Mouse (Mus musculus) embryonic facial prominence, embryonic 10.5 days (tissue): ENCODE measurements around the gene Ncl. TPM values are rescaled to one million over a fixed set of nuclear protein-coding genes. Genes with fewer than 3 reads are reported as not detected.

Experiments
- DNase-seq: peaks from one replicate; pipeline ENCODE4 v3.0.0-alpha.2; 2017; ENCODE audit warnings: low spot score
- H3K27ac ChIP-seq: fragments of 300-500 bp; sonication (generic); replicated peaks from 2 replicates; pipeline ENCODE4 v1.5.1; 2016; ENCODE audit warnings: mild to moderate bottlenecking
- H3K27me3 ChIP-seq: fragments of 300-500 bp; sonication (generic); replicated peaks from 2 replicates; pipeline ENCODE4 v1.6.1; 2016; ENCODE audit warnings: low read depth, mild to moderate bottlenecking; ENCODE audit not compliant: poor library complexity, severe bottlenecking
- H3K36me3 ChIP-seq: fragments of 300-500 bp; sonication (generic); replicated peaks from 2 replicates; pipeline ENCODE4 v1.6.1; 2016; ENCODE audit warnings: mild to moderate bottlenecking, moderate library complexity
- H3K4me1 ChIP-seq: fragments of 300-500 bp; sonication (generic); 2 replicates; pipeline ENCODE4 v1.6.1; 2016
- H3K4me3 ChIP-seq: fragments of 300-500 bp; sonication (generic); 2 replicates; pipeline ENCODE4 v1.5.1; 2016; ENCODE audit warnings: mild to moderate bottlenecking, moderate library complexity
- H3K9me3 ChIP-seq: fragments of 300-500 bp; sonication (generic); 2 replicates; pipeline ENCODE4 v1.6.1; 2016; ENCODE audit warnings: mild to moderate bottlenecking
- WGBS: fragments of 180-500 bp; shearing (Covaris S2); methylation state at CpG from one replicate; pipeline ENCODE4 v1.1.7; 2016; 5-methylcytosine and 5-hydroxymethylcytosine counted together
- polyA plus RNA-seq: library from polyadenylated mRNA; unstranded; fragments of >200 nt; fragmentation: Nextera tagmentation; extraction: Ambion mirVana; gene quantifications from 2 replicates; pipeline ENCODE4 v1.2.1, GENCODE M21; 2016

Gene Ncl
- 625 and 641 TPM in 2 replicates for polyA plus RNA-seq

GRCm38 (mm10) chr1:86358906-86359797, at the start of gene Ncl:
Gene Ncl, minus strand, starts transcription at chr1:86359400.
- H3K27me3 ChIP-seq: no peaks in the 10 kb centered on the region
- no peaks in the 10 kb centered on the region for H3K9me3 ChIP-seq
- H3K4me3 ChIP-seq: peak within 1 kb of the TSS; percentile 99
- peak; percentile 99 for DNase-seq
- WGBS: under 1% methylated on average over 102 of the region's 102 CpGs
- peaks cover 40% of the 10 kb centered on the region for H3K36me3 ChIP-seq
- peaks cover 28% of the 10 kb centered on the region for H3K4me1 ChIP-seq
- peak within 1 kb of the TSS; percentile 97 for H3K27ac ChIP-seq

GRCm38 (mm10) chr1:86408515-86408914, 49.3 kb upstream of the Ncl start:
- no peaks in the 10 kb centered on the region for H3K9me3 ChIP-seq
- 85% methylated on average over 10 of the region's 10 CpGs for WGBS
- H3K4me3 ChIP-seq: no peak overlapping the region
- no peak for DNase-seq
- H3K27ac ChIP-seq: no peak overlapping the region
- peaks cover 4% of the 10 kb centered on the region; the same call in 1 of the 2 replicates for H3K4me1 ChIP-seq
- H3K27me3 ChIP-seq: no peaks in the 10 kb centered on the region
- no peaks in the 10 kb centered on the region for H3K36me3 ChIP-seq

- no peak for DNase-seq
- Histone ChIP-seq H3K36me3 (no peaks in the 10 kb centered on the region), H3K4me3 (no peak overlapping the region), H3K9me3 (no peaks in the 10 kb centered on the region), H3K27me3 (no peaks in the 10 kb centered on the region), H3K27ac (no peak overlapping the region), H3K4me1 (peaks cover 4% of the 10 kb centered on the region; the same call in 1 of the 2 replicates)
- 58% methylated on average over 8 of the region's 8 CpGs for WGBS
Measured at GRCm38 (mm10) chr1:86406914-86407313, 47.7 kb upstream of the Ncl start.

GRCm38 (mm10) chr1:86406313-86406712, 47.1 kb upstream of the Ncl start:
- H3K27me3 ChIP-seq: no peaks in the 10 kb centered on the region
- no peak overlapping the region for H3K27ac ChIP-seq
- no peaks in the 10 kb centered on the region for H3K36me3 ChIP-seq
- H3K9me3 ChIP-seq: no peaks in the 10 kb centered on the region
- H3K4me3 ChIP-seq: no peak overlapping the region
- 76% methylated on average over 4 of the region's 4 CpGs for WGBS
- DNase-seq: no peak
- H3K4me1 ChIP-seq: peaks cover 4% of the 10 kb centered on the region; the same call in 1 of the 2 replicates

- Histone ChIP-seq H3K4me3 (no peak overlapping the region), H3K9me3 (no peaks in the 10 kb centered on the region), H3K27me3 (no peaks in the 10 kb centered on the region), H3K36me3 (no peaks in the 10 kb centered on the region), H3K27ac (no peak overlapping the region), H3K4me1 (peaks cover 4% of the 10 kb centered on the region; the same call in 1 of the 2 replicates)
- peak; percentile 28 for DNase-seq
- WGBS: 63% methylated on average over 5 of the region's 5 CpGs
Measured at GRCm38 (mm10) chr1:86404834-86405233, 45.6 kb upstream of the Ncl start.

- H3K9me3 ChIP-seq: no peaks in the 10 kb centered on the region
- no peak overlapping the region for H3K4me3 ChIP-seq
- H3K36me3 ChIP-seq: no peaks in the 10 kb centered on the region
- H3K27me3 ChIP-seq: no peaks in the 10 kb centered on the region
- no peak for DNase-seq
- 75% methylated on average over 8 of the region's 8 CpGs for WGBS
- no peak overlapping the region for H3K27ac ChIP-seq
- peaks cover 19% of the 10 kb centered on the region for H3K4me1 ChIP-seq
Measured at GRCm38 (mm10) chr1:86400096-86400754, 41.0 kb upstream of the Ncl start.

GRCm38 (mm10) chr1:86399322-86399721, 40.1 kb upstream of the Ncl start:
- H3K4me1 ChIP-seq: peaks cover 19% of the 10 kb centered on the region
- H3K27me3 ChIP-seq: no peaks in the 10 kb centered on the region
- no peak for DNase-seq
- H3K9me3 ChIP-seq: no peaks in the 10 kb centered on the region
- no peak overlapping the region for H3K4me3 ChIP-seq
- no peaks in the 10 kb centered on the region for H3K36me3 ChIP-seq
- 80% methylated on average over 3 of the region's 3 CpGs for WGBS
- no peak overlapping the region for H3K27ac ChIP-seq

GRCm38 (mm10) chr1:86398222-86398621, 39.0 kb upstream of the Ncl start:
- H3K27me3 ChIP-seq: no peaks in the 10 kb centered on the region
- 38% methylated on average over 7 of the region's 7 CpGs for WGBS
- 0 out of 2 replicates have a peak overlapping the region, but pooled peaks have one; percentile 10 for H3K27ac ChIP-seq
- H3K4me1 ChIP-seq: peaks cover 19% of the 10 kb centered on the region
- no peaks in the 10 kb centered on the region for H3K9me3 ChIP-seq
- H3K4me3 ChIP-seq: no peak overlapping the region
- peak; percentile 53 for DNase-seq
- H3K36me3 ChIP-seq: no peaks in the 10 kb centered on the region

- Histone ChIP-seq H3K9me3 (no peaks in the 10 kb centered on the region), H3K4me3 (no peak overlapping the region), H3K4me1 (peaks cover 19% of the 10 kb centered on the region), H3K27ac (0 out of 2 replicates have a peak overlapping the region, but pooled peaks have one; percentile 10), H3K27me3 (no peaks in the 10 kb centered on the region), H3K36me3 (no peaks in the 10 kb centered on the region)
- no peak for DNase-seq
- whole genome bisulfite sequencing: 80% methylated on average over 8 of the region's 8 CpGs
Measured at GRCm38 (mm10) chr1:86397621-86398020, 38.4 kb upstream of the Ncl start.

- peaks cover 23% of the 10 kb centered on the region for H3K4me1 ChIP-seq
- H3K9me3 ChIP-seq: no peaks in the 10 kb centered on the region
- no peaks in the 10 kb centered on the region for H3K27me3 ChIP-seq
- no peak overlapping the region for H3K4me3 ChIP-seq
- H3K36me3 ChIP-seq: no peaks in the 10 kb centered on the region
- WGBS: 71% methylated on average over 7 of the region's 7 CpGs
- DNase-seq: no peak
- H3K27ac ChIP-seq: no peak overlapping the region
Measured at GRCm38 (mm10) chr1:86395897-86396296, 36.7 kb upstream of the Ncl start.

GRCm38 (mm10) chr1:86394246-86394645, 35.0 kb upstream of the Ncl start:
- DNase-seq: no peak
- no peaks in the 10 kb centered on the region for H3K9me3 ChIP-seq
- WGBS: 86% methylated on average over 3 of the region's 3 CpGs
- H3K36me3 ChIP-seq: no peaks in the 10 kb centered on the region
- H3K27me3 ChIP-seq: no peaks in the 10 kb centered on the region
- peaks cover 23% of the 10 kb centered on the region for H3K4me1 ChIP-seq
- no peak overlapping the region for H3K27ac ChIP-seq
- H3K4me3 ChIP-seq: no peak overlapping the region

- no peaks in the 10 kb centered on the region for H3K36me3 ChIP-seq
- no peak for DNase-seq
- H3K27ac ChIP-seq: no peak overlapping the region
- no peaks in the 10 kb centered on the region for H3K27me3 ChIP-seq
- H3K4me3 ChIP-seq: no peak overlapping the region
- 86% methylated on average over 3 of the region's 3 CpGs for WGBS
- H3K4me1 ChIP-seq: peaks cover 14% of the 10 kb centered on the region
- H3K9me3 ChIP-seq: no peaks in the 10 kb centered on the region
Measured at GRCm38 (mm10) chr1:86393219-86393618, 34.0 kb upstream of the Ncl start.
